Mouse (Mus musculus): ENCODE results near the gene Garnl3.

DNA sequence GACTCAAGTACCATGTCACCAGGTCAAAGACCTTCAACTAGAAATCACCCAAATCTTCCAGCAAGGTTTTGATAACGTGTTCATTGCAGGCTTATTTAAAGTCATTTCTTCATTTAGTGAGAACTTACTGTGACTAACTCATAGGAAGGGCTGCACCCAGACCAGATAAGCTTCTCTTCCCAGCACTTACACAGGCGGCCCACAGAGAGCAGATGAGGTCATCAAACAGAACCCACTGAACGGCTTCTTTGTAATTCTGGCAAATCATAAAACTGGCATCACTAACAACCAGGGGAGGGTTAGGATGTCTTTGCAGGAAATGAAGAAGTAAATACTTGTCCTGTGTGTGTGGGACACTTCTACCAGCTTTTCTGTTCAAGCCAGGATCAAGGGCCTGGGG lies 84.1 kb downstream of the Garnl3 start:
- TF ChIP-seq CTCF (conservative IDR thresholded peaks at IDR 0.05 in 1 of 2, IDR thresholded peaks at IDR 0.05 in 1 of 2; ENCODE audit: low read depth in 2 of 2, low read length in 2 of 2) (no peak), POLR2A (IDR thresholded peaks at IDR 0.05; ENCODE audit: low read depth, low read length) (no peak), USF1 (IDR thresholded peaks at IDR 0.05; ENCODE audit: low read depth, low read length) (no peak), MAFK (IDR thresholded peaks at IDR 0.05; ENCODE audit: insufficient replicate concordance, low read length) (no peak), EP300 (IDR thresholded peaks at IDR 0.05; ENCODE audit: low read length) (no peak), RCOR1 (conservative IDR thresholded peaks at IDR 0.05; ENCODE audit: low read depth, low read length) (no peak), MYC (IDR thresholded peaks at IDR 0.05; ENCODE audit: low read depth, low read length) (no peak), RAD21 (IDR thresholded peaks at IDR 0.05; ENCODE audit: low read depth, low read length) (no peak), SMC3 (IDR thresholded peaks at IDR 0.05; ENCODE audit: low read depth, low read length) (no peak)

Measured in CH12.LX (cell line).